Mouse (Mus musculus) cortical plate, adult 2 months (tissue): ENCODE results near the gene Pigf.

Source experiments
- CTCF ChIP-seq: fragments of 200-500 bp; IDR thresholded peaks from 2 replicates; pipeline ENCODE4 v1.5.1; 2011; ENCODE audit warnings: mild to moderate bottlenecking, control low read depth, low read length; ENCODE audit not compliant: insufficient read depth; ENCODE audit errors: extremely low read depth
- POLR2A ChIP-seq: fragments of 200-500 bp; IDR thresholded peaks from 2 replicates; pipeline ENCODE4 v1.6.1; 2011; ENCODE audit warnings: mild to moderate bottlenecking, low read length, control low read depth; ENCODE audit not compliant: insufficient read depth; ENCODE audit errors: extremely low read depth

GRCm38 (mm10) chr17:86971036-86971435 lies 54.2 kb downstream of the Pigf start:
- TF ChIP-seq POLR2A (no peak), CTCF (no peak)
